Mouse (Mus musculus): ENCODE results near the gene Zswim5.
A peak's percentile ranks its signal among the peaks of the same experiment; 100 is the strongest.

Zswim5 gene

GRCm38 (mm10) chr4:117002543-117003521 lies 125.7 kb downstream of the Zswim5 start:
- DNase-seq (ENCODE audit: extremely low spot score, low read depth, low spot score), result peak; percentile 56

- no peak for DNase-seq (ENCODE audit: extremely low spot score, low read depth, low spot score)
Measured at GRCm38 (mm10) chr4:117004649-117005048, 127.5 kb downstream of the Zswim5 start.

GRCm38 (mm10) chr4:117005611-117006400 lies 128.6 kb downstream of the Zswim5 start:
- DNase-seq (ENCODE audit: extremely low spot score, low read depth, low spot score), result no peak

- DNase-seq (ENCODE audit: extremely low spot score, low read depth, low spot score), result no peak
Measured at GRCm38 (mm10) chr4:117007058-117007457, 129.9 kb downstream of the Zswim5 start.

- no peak for DNase-seq (ENCODE audit: extremely low spot score, low read depth, low spot score)
Measured at GRCm38 (mm10) chr4:117010231-117010630, 133.1 kb downstream of the Zswim5 start.

GRCm38 (mm10) chr4:117013596-117013995 lies 136.4 kb downstream of the Zswim5 start:
- DNase-seq (ENCODE audit: extremely low spot score, low read depth, low spot score), result no peak

- DNase-seq (ENCODE audit: extremely low spot score, low read depth, low spot score), result no peak
Measured at GRCm38 (mm10) chr4:117014901-117015415, 137.8 kb downstream of the Zswim5 start.

GRCm38 (mm10) chr4:117017738-117018137 lies 140.6 kb downstream of the Zswim5 start:
- DNase-seq (ENCODE audit: extremely low spot score, low read depth, low spot score), result no peak

GRCm38 (mm10) chr4:117018327-117018726 lies 141.2 kb downstream of the Zswim5 start:
- DNase-seq (ENCODE audit: extremely low spot score, low read depth, low spot score), result no peak

GRCm38 (mm10) chr4:117019206-117020134 lies 142.3 kb downstream of the Zswim5 start, which contains the start of gene Eif2b3:
Gene Eif2b3, plus strand, starts transcription at chr4:117019402.
- DNase-seq (ENCODE audit: extremely low spot score, low read depth, low spot score), result no peak

- DNase-seq (ENCODE audit: extremely low spot score, low read depth, low spot score), result no peak
Measured at GRCm38 (mm10) chr4:117023469-117023868, 146.3 kb downstream of the Zswim5 start.

- DNase-seq (ENCODE audit: extremely low spot score, low read depth, low spot score), result no peak
Measured at GRCm38 (mm10) chr4:117031105-117031504, 153.9 kb downstream of the Zswim5 start.

All from hindlimb bud, embryonic 11.5 days (tissue).